Mouse (Mus musculus): ENCODE results near the gene Acot5.

GRCm38 (mm10) chr12:84083842-84084241, 14.7 kb downstream of the Acot5 start:
- TF ChIP-seq CTCF (IDR thresholded peaks at IDR 0.05; ENCODE audit: insufficient read depth, low read depth, low read length) = no peak
- no peak for TF ChIP-seq POLR2A (IDR thresholded peaks at IDR 0.05; ENCODE audit: insufficient read depth, low read depth, low read length)
